Mouse (Mus musculus) hindbrain, embryonic 16.5 days (tissue): ENCODE data around the gene Gm12184. TPM values are rescaled to one million over a fixed set of nuclear protein-coding genes. Genes with fewer than 3 reads are reported as not detected.
A peak's percentile ranks its signal among the peaks of the same experiment; 100 is the strongest.
"Not testable (repeated sequence)": the region's sequence is repeated elsewhere in the genome, so short reads cannot be mapped to it uniquely, and the experiment has no call there.

ENCODE experiments used
- ATAC-seq: fragments of 200-750 bp; cut with Nextera tagmentation; 2 replicates; pipeline ENCODE4 v1.8.0; 2017; ENCODE audit warnings: moderate TSS enrichment, moderate library complexity
- H3K27ac ChIP-seq: fragments of 300-500 bp; sonication (generic); 2 replicates; pipeline ENCODE4 v1.5.1; 2014; ENCODE audit warnings: low read depth, mild to moderate bottlenecking, control low read depth, low read length, moderate library complexity
- H3K27me3 ChIP-seq: fragments of 300-500 bp; sonication (generic); replicated peaks from 2 replicates; pipeline ENCODE4 v1.6.1; 2014; ENCODE audit warnings: low read length; ENCODE audit not compliant: control insufficient read depth, insufficient read depth
- H3K36me3 ChIP-seq: fragments of 300-500 bp; sonication (generic); 2 replicates; pipeline ENCODE4 v1.6.1; 2014; ENCODE audit warnings: mild to moderate bottlenecking, low read length, moderate library complexity, mixed read lengths; ENCODE audit not compliant: control insufficient read depth, insufficient read depth
- H3K4me1 ChIP-seq: fragments of 300-500 bp; sonication (generic); 2 replicates; pipeline ENCODE4 v1.6.1; 2014; ENCODE audit warnings: low read depth, low read length; ENCODE audit not compliant: control insufficient read depth, insufficient read depth
- H3K4me2 ChIP-seq: fragments of 300-500 bp; sonication (generic); 2 replicates; pipeline ENCODE4 v1.6.1; 2014; ENCODE audit warnings: mild to moderate bottlenecking, low read length, control low read depth, moderate library complexity
- H3K4me3 ChIP-seq: fragments of 300-500 bp; sonication (generic); 2 replicates; pipeline ENCODE4 v1.5.1; 2014; ENCODE audit warnings: mild to moderate bottlenecking, low read length, control low read depth, moderate library complexity
- H3K9ac ChIP-seq: fragments of 300-500 bp; sonication (generic); 2 replicates; pipeline ENCODE4 v1.6.1; 2014; ENCODE audit warnings: low read depth, mild to moderate bottlenecking, control low read depth, low read length, moderate library complexity
- H3K9me3 ChIP-seq: fragments of 300-500 bp; sonication (generic); 2 replicates; pipeline ENCODE4 v1.6.1; 2014; ENCODE audit warnings: mild to moderate bottlenecking, low read length, moderate library complexity; ENCODE audit not compliant: control insufficient read depth
- WGBS: fragments of 180-500 bp; shearing (Covaris S2); extraction: QIAGEN DNeasy Blood & Tissue Kit; methylation state at CpG from one replicate; pipeline ENCODE4 v1.1.7; 2014; 5-methylcytosine and 5-hydroxymethylcytosine counted together
- polyA plus RNA-seq: library from polyadenylated mRNA; unstranded; fragments of >200 nt; fragmentation: Nextera tagmentation; extraction: Ambion mirVana; gene quantifications from 2 replicates; pipeline ENCODE4 v1.2.1, GENCODE M21; 2015

The Gm12184 gene
- polyA plus RNA-seq, 1 experiment from 2014 or later: 2.3 TPM

- 88% methylated on average over 2 of the region's 2 CpGs for WGBS
- Histone ChIP-seq H3K27ac (no peak overlapping the region), H3K9ac (no peak overlapping the region; the same call in 1 of the 2 replicates), H3K36me3 (no peaks in the 10 kb centered on the region), H3K4me2 (no peak overlapping the region), H3K9me3 (no peaks in the 10 kb centered on the region), H3K27me3 (no peaks in the 10 kb centered on the region), H3K4me1 (peaks cover 4% of the 10 kb centered on the region), H3K4me3 (no peak overlapping the region)
- ATAC-seq: no peak
Measured at GRCm38 (mm10) chr11:48831273-48831672, 4.8 kb upstream of the Gm12184 start.

GRCm38 (mm10) chr11:48830279-48830678 is 3.8 kb upstream of the Gm12184 start:
- no peaks in the 10 kb centered on the region for H3K9me3 ChIP-seq
- no peak overlapping the region for H3K27ac ChIP-seq
- no peaks in the 10 kb centered on the region for H3K27me3 ChIP-seq
- no peaks in the 10 kb centered on the region for H3K36me3 ChIP-seq
- H3K4me1 ChIP-seq: peaks cover 4% of the 10 kb centered on the region
- H3K4me3 ChIP-seq: no peak overlapping the region
- H3K4me2 ChIP-seq: no peak overlapping the region
- WGBS: 79% methylated on average over 2 of the region's 2 CpGs
- no peak overlapping the region for H3K9ac ChIP-seq
- no peak for ATAC-seq

GRCm38 (mm10) chr11:48827926-48828325 is 1.5 kb upstream of the Gm12184 start:
- Histone ChIP-seq H3K27me3 (peaks cover 7% of the 10 kb centered on the region; the same call in 1 of the 2 replicates), H3K36me3 (no peaks in the 10 kb centered on the region), H3K4me3 (no peak overlapping the region), H3K4me2 (no peak overlapping the region), H3K9me3 (no peaks in the 10 kb centered on the region), H3K9ac (no peak overlapping the region), H3K4me1 (peaks cover 13% of the 10 kb centered on the region), H3K27ac (no peak overlapping the region)
- 71% methylated on average over 6 of the region's 6 CpGs for WGBS
- ATAC-seq: no peak

GRCm38 (mm10) chr11:48826752-48827096 is 269 bp upstream of the Gm12184 start:
- ATAC-seq: no peak
- H3K4me1 ChIP-seq: peaks cover 13% of the 10 kb centered on the region
- H3K27ac ChIP-seq: no peak overlapping the region
- H3K9me3 ChIP-seq: no peaks in the 10 kb centered on the region
- no peaks in the 10 kb centered on the region for H3K36me3 ChIP-seq
- H3K4me2 ChIP-seq: peak overlapping the region; percentile 59
- peak overlapping the region; percentile 46 for H3K4me3 ChIP-seq
- peaks cover 7% of the 10 kb centered on the region; the same call in 1 of the 2 replicates for H3K27me3 ChIP-seq
- WGBS: 1% methylated on average over 6 of the region's 6 CpGs
- H3K9ac ChIP-seq: peak overlapping the region; percentile 28; the same call in 1 of the 2 replicates

- peaks cover 13% of the 10 kb centered on the region for H3K4me1 ChIP-seq
- H3K4me2 ChIP-seq: peak overlapping the region; percentile 81
- peaks cover 7% of the 10 kb centered on the region; the same call in 1 of the 2 replicates for H3K27me3 ChIP-seq
- no peaks in the 10 kb centered on the region for H3K36me3 ChIP-seq
- H3K27ac ChIP-seq: no peak overlapping the region
- ATAC-seq: no peak
- WGBS: 5% methylated on average over 22 of the region's 22 CpGs
- no peaks in the 10 kb centered on the region for H3K9me3 ChIP-seq
- peak overlapping the region; percentile 25; the same call in 1 of the 2 replicates for H3K9ac ChIP-seq
- peak overlapping the region; percentile 43 for H3K4me3 ChIP-seq
Measured at GRCm38 (mm10) chr11:48824311-48824830, 2.1 kb downstream of the Gm12184 start.

GRCm38 (mm10) chr11:48823536-48823972 is 2.9 kb downstream of the Gm12184 start:
- ATAC-seq: peak; percentile 46
- Histone ChIP-seq H3K4me1 (peaks cover 13% of the 10 kb centered on the region), H3K4me3 (peak overlapping the region; percentile 43), H3K27ac (no peak overlapping the region), H3K9me3 (no peaks in the 10 kb centered on the region), H3K36me3 (no peaks in the 10 kb centered on the region), H3K27me3 (peaks cover 7% of the 10 kb centered on the region; the same call in 1 of the 2 replicates), H3K9ac (no peak overlapping the region), H3K4me2 (peak overlapping the region; percentile 81)
- under 1% methylated on average over 15 of the region's 15 CpGs for WGBS

- no peak for ATAC-seq
- no peak overlapping the region for H3K9ac ChIP-seq
- H3K4me1 ChIP-seq: peaks cover 13% of the 10 kb centered on the region
- no peaks in the 10 kb centered on the region for H3K9me3 ChIP-seq
- peak overlapping the region; percentile 81 for H3K4me2 ChIP-seq
- H3K27ac ChIP-seq: no peak overlapping the region
- peaks cover 7% of the 10 kb centered on the region; the same call in 1 of the 2 replicates for H3K27me3 ChIP-seq
- H3K36me3 ChIP-seq: no peaks in the 10 kb centered on the region
- peak overlapping the region; percentile 43 for H3K4me3 ChIP-seq
- WGBS: 38% methylated on average over 14 of the region's 14 CpGs
Measured at GRCm38 (mm10) chr11:48822768-48823512, 3.5 kb downstream of the Gm12184 start.

GRCm38 (mm10) chr11:48821299-48821698 is 5.2 kb downstream of the Gm12184 start:
- H3K27ac ChIP-seq, H3K36me3 ChIP-seq, H3K4me3 ChIP-seq, H3K27me3 ChIP-seq, H3K9ac ChIP-seq, H3K9me3 ChIP-seq, H3K4me2 ChIP-seq, H3K4me1 ChIP-seq, ATAC-seq: not testable (repeated sequence)
- 82% methylated on average over 14 of the region's 14 CpGs for WGBS

- H3K36me3 ChIP-seq: no peaks in the 10 kb centered on the region
Measured at GRCm38 (mm10) chr11:48820308-48820674, 6.2 kb downstream of the Gm12184 start.

More at GRCm38 (mm10) chr11:48820308-48820674, 6.2 kb downstream of the Gm12184 start:
- H3K4me1 ChIP-seq: peaks cover 20% of the 10 kb centered on the region
- no peak overlapping the region for H3K9ac ChIP-seq
- no peak overlapping the region for H3K4me3 ChIP-seq
- H3K9me3 ChIP-seq: no peaks in the 10 kb centered on the region
- ATAC-seq: no peak
- no peak overlapping the region for H3K27ac ChIP-seq
- peaks cover 7% of the 10 kb centered on the region; the same call in 1 of the 2 replicates for H3K27me3 ChIP-seq
- no peak overlapping the region for H3K4me2 ChIP-seq
